Mouse (Mus musculus): ENCODE data around the gene Runx1. TPM values are rescaled to one million over a fixed set of nuclear protein-coding genes. Genes with fewer than 3 reads are reported as not detected.

Gene Runx1
- total RNA-seq, 4 experiments from 2014 or later, result 0.59 to 9.4 (median 4.7) TPM

GRCm38 (mm10) chr16:92827663-92828307, 1.8 kb upstream of the Runx1 start:
- no peak for DNase-seq (ENCODE audit: low spot score in 2 of 2)

- no peak for DNase-seq (ENCODE audit: low spot score in 2 of 2)
These were observed 734 bp upstream of the Runx1 start for GRCm38 (mm10) chr16:92826683-92827082.

- DNase-seq (ENCODE audit: low spot score in 2 of 2), result no peak
These were observed 625 bp downstream of the Runx1 start for GRCm38 (mm10) chr16:92825204-92825843.

GRCm38 (mm10) chr16:92824723-92825203, 1.2 kb downstream of the Runx1 start:
- no peak for DNase-seq (ENCODE audit: low spot score in 2 of 2)

DNA sequence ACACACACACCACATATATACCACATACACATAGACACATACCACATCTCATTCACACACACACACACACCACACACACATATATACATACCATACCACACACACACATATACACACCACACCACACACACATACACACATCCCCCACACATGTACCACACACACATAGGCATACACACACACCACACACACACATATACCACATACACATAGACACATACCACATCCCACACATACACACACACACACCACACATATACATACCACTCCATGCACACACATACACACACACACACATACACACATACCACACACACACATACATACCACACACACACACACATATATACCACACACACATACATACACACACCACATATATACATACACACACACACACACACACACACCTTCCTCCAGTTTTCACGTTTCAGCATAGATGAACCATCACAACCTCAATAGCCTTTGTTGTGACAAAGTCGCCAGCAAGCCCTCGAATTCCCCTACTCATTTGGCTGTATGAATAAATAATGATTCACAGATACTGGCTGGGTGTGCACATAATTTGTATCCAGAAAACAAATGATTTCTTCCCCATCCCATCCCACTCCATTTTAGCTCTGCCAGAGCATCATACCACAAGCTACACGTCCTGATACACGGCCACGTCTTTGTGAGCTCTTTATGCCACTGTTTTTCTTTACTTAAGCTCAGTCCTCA, 1.8 kb downstream of the Runx1 start:
- no peak for DNase-seq (ENCODE audit: low spot score in 2 of 2)

DNA sequence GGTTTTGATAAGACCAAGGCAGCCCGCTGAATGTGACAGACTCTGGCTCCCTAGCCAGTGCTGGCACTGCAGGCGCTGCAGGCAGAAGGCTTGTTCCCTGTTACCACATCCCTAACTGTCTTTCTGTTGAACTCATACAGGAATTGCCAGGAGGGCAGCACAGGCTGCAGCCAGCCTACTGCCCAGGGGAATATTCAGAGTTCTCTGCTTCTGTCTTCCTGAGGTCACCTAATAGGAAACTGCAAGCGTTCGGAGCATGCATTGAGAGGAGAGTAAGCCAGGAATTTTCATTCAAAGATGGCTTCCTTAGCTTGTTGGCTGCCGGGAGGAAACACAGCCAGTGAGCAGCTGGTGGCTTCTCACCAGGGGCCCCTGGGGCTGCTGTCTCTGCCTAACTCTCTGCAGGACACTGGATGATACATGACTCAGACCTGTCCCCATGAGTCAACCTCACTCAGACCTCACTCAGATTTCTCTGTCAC, 2.5 kb downstream of the Runx1 start:
- no peak for DNase-seq (ENCODE audit: low spot score in 2 of 2)

DNA sequence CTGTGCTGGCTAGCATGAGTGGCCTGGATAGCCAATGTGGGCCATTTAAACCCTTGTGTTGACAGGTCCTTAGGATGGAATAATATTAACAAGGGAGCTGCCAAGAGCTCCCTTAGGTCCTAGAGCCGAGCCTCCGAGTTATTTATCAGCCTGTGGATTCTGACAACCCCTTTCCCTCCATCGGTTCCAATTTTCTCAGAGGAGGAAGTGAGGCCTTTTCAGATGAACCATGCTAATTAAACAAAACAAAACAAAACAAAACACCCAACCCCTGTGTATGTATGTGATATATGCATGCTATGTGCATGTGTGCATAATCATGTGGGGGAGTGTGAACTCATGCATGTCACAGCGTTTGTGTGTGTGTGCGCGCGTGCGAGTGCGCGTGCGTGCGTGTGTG, 3.3 kb downstream of the Runx1 start:
- DNase-seq (ENCODE audit: low spot score in 2 of 2), result no peak

- no peak for DNase-seq (ENCODE audit: low spot score in 2 of 2)
These were observed 3.9 kb downstream of the Runx1 start for GRCm38 (mm10) chr16:92821938-92822629.

DNA sequence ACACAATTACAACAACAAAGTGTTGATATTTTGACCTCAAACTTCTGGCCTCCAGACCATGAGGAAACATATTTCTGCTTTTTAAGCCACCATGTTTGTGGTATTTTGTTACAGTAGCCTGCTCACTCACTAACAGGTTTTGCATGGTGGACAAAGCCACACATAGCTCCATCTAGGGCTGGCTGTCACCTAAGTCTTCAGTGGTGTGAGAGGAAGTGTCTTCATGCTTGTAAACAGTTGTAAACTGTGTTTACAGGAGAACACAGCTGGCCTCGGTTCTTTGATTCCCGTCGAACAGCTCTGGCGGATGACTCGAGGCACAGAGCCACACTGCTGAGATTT, 4.4 kb downstream of the Runx1 start:
- DNase-seq (ENCODE audit: low spot score in 2 of 2), result no peak

GRCm38 (mm10) chr16:92820451-92820850, 5.5 kb downstream of the Runx1 start:
- DNase-seq (ENCODE audit: low spot score in 2 of 2), result no peak

- DNase-seq (ENCODE audit: low spot score in 2 of 2), result no peak
These were observed 7.3 kb downstream of the Runx1 start for GRCm38 (mm10) chr16:92818480-92819269.

DNA sequence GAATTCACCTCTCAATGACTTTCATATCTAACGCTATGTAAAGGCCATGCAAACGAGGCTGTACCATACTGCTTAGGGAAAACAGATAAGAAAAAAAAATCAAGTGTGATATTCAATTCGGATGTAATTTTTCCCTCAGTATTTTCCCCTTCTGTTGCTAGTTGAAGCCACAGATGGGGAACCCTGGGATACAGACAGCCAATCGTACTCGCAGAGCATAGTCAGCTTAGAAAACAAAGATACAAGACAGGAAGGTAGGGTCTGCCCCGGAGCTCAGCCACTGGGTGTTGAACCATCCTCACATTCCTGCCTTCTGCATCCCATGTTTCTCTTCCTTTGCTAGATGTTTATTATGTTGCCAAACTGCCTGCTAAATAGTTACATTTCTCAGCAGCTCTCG, 9.9 kb downstream of the Runx1 start:
- DNase-seq (ENCODE audit: low spot score in 2 of 2), result no peak

- DNase-seq (ENCODE audit: low spot score in 2 of 2), result no peak
These were observed 10.8 kb downstream of the Runx1 start for GRCm38 (mm10) chr16:92815195-92815527.

GRCm38 (mm10) chr16:92814366-92815194, 11.4 kb downstream of the Runx1 start:
- DNase-seq (ENCODE audit: low spot score in 2 of 2), result no peak

- no peak for DNase-seq (ENCODE audit: low spot score in 2 of 2)
These were observed 13.5 kb downstream of the Runx1 start for GRCm38 (mm10) chr16:92812405-92812804.

GRCm38 (mm10) chr16:92810568-92811240, 15.2 kb downstream of the Runx1 start:
- DNase-seq (ENCODE audit: low spot score in 2 of 2), result no peak

DNA sequence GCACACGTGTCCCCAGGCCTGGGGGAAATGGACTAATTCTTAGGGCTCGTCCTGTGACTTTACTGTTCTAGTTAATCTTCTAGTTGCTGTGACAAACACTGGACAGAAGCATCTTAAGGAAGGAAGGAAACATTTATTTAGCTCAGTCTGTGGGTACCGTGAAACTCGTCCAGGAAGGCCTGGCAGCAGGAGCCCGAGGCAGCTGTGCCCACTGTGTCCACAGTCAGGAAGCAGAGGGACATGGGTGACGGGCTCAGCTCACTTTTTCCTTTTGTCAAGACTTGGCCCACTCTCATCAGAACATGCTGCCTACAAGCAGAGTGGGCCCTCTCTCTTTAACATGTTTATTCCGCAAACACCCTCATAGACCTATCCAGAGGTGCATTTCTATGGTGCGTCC, 18.2 kb downstream of the Runx1 start:
- DNase-seq (ENCODE audit: low spot score in 2 of 2), result no peak

DNA sequence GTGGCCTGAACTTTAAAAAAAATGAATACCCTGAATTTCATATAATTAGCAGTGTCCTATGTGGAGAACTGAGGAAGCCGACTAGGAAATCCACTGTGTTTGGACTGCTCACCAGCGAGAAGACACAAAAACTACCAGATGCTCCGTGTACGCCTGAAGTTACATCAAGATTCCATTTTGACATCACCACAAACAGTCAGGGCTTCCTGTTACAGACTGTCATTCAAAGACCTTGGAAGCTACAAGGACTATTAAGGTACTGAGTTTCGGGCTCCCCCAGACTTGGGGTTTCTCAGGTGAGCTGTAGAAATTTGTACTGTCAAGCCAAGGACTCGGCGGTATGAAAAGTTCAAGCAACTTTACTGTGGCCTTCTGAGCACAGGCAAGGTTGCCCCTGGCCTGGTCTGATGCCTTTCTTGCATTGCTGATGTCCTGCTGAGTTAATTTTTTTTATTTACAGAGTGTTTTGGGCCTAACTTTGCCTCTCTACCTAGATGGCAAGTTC, 22.8 kb downstream of the Runx1 start:
- no peak for DNase-seq (ENCODE audit: low spot score in 2 of 2)

DNA sequence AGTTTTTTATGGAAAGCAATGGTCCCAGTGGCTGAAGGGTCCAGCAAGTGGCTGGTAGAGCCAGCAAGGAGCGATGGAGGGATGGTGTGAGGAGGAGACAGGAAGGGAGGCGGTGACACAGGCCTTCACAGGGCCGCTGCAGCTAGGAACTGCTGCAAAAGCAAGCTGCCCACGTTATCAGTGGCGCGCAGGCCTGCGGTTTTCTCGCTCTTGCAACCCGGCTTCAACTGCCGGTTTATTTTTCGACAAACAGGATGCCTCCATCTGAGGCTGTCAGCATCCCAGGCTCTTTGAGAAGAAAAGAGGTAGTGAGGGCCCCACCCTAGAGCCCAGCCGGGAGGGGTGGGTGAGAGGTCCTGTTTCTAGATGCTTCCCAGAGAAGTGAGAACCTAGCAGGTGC, 24.4 kb downstream of the Runx1 start:
- no peak for DNase-seq (ENCODE audit: low spot score in 2 of 2)

- DNase-seq (ENCODE audit: low spot score in 2 of 2), result no peak
These were observed 25.1 kb downstream of the Runx1 start for GRCm38 (mm10) chr16:92800845-92801244.

All from layer of hippocampus, adult 8-10 months (tissue).